Mouse (Mus musculus) spleen, adult 2 months (tissue): ENCODE measurements around the gene Sema4d.

Experiments
- CTCF ChIP-seq: fragments of 200-500 bp; IDR thresholded peaks from 2 replicates; pipeline ENCODE4 v1.5.1; 2011; ENCODE audit warnings: mild to moderate bottlenecking, inconsistent platforms; ENCODE audit not compliant: insufficient read depth, insufficient read length, insufficient replicate concordance; ENCODE audit errors: extremely low read depth
- POLR2A ChIP-seq: fragments of 200-500 bp; IDR thresholded peaks from 2 replicates; pipeline ENCODE4 v1.6.1; 2011; ENCODE audit warnings: low read depth, low read length, inconsistent platforms

DNA sequence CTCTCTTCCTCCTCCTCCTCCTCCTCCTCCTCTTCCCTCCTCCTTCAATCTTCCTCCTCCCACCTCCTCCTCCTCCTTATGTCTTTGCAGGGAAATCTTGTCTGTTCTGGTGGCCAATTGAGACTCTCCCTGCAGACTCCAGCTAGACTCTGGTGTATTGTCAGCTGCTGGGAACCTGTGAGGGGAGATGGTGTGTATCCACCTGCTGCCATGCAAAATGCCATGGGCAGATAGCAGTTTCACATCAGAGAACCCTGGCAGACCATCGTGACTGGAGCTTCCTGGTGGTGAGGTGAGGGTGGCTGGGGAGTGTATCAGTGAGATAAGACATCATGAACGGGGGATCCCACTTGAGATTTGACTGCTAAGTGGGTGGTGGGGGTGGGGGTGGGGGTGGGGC lies 41.0 kb upstream of the Sema4d start:
- TF ChIP-seq CTCF (no peak), POLR2A (no peak)
